Mouse (Mus musculus) cerebellum, adult 9-10 months (tissue): ENCODE data around the gene Arhgef3.

Experiments
- DNase-seq: peaks from one replicate; pipeline ENCODE4 v3.0.0; 2022

Arhgef3 gene

DNA sequence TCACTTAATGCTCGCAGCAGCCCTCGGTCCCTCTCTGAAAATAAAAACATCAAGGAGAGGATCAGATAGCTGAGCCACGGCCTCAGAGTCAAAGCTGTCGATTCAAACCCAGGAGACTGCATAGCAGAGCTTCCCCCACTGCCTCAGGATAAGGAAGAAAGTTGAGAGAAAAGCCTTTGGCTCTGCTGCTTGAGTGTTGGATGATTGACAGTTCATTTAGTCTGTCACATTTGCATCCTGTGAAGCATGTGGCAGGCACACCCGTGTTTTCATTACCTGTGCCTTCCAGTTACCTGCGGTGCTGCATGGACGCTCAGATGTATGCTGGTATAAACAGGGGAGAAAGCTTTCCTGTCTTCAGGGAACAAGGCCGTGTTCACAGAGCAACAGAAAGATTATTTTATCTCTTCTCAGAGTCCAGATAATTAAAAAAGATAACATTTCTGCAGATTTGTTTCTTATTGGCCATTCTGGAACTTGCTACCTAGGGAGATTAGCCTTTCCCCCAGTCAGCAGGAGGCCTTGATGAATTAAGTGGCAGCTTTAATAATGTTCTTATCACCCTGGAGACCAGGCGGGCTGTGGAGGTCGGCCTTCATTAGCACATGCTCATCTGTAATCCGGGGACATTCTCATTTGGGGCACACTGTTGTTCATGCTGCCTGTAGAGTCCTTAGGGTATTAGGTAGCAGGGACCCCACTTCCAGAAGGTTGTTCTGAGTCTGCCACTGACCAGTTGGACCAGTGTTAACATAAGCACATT is 157.6 kb downstream of the Arhgef3 start:
- no peak for DNase-seq

DNA sequence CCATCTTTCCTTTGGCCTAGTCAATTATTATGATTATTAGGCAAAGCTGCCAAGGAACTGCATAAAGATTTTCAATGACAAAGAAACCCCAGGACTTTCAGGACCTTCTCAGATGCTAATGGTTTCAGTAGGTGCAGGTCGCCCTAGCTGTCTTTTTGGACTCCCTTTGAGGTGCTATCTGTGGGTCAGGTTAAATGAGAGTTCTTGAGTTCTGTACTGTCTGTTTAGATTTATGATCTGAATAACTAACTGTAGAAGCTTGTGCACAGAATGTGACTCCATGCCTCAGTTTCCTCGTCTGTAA is 158.1 kb downstream of the Arhgef3 start:
- no peak for DNase-seq

DNA sequence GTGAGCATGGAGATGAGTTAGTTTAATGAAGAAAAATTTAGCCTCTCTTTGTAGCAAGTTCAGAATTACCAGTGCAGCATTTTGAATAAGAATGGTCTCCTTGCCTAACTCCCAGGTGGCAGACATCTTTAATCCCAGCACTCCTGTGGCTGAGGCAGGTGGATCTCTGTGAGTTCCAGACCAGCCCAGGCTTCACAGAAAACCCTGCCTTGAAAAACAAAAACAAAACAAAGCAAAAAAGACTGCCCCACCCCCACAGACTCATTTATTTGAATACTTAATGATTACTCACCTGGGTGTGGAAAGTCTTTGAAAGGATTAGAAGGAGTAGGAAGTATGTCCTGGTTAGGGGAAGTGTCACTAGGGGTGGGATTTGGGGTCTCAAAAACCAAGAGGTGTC is 158.5 kb downstream of the Arhgef3 start:
- no peak for DNase-seq

DNA sequence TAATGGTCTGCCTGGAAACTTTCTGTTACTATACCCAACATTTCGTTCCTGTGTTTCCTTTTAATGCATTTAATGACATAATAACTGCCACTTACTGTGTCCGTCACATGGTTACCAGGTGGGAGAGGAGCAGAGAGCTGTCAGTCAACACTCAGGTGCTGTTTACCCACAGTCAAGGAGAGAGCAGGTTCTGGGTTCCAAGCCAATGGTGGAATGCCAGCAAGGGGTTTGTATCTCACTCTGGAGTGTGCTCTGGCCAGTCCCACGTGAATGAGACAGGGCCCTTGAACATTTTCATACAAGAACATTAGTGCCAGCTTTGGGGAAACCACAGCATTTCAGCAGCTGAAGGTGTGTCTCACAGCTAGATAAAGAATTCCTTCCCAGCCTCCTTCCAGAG is 162.6 kb downstream of the Arhgef3 start:
- no peak for DNase-seq

DNA sequence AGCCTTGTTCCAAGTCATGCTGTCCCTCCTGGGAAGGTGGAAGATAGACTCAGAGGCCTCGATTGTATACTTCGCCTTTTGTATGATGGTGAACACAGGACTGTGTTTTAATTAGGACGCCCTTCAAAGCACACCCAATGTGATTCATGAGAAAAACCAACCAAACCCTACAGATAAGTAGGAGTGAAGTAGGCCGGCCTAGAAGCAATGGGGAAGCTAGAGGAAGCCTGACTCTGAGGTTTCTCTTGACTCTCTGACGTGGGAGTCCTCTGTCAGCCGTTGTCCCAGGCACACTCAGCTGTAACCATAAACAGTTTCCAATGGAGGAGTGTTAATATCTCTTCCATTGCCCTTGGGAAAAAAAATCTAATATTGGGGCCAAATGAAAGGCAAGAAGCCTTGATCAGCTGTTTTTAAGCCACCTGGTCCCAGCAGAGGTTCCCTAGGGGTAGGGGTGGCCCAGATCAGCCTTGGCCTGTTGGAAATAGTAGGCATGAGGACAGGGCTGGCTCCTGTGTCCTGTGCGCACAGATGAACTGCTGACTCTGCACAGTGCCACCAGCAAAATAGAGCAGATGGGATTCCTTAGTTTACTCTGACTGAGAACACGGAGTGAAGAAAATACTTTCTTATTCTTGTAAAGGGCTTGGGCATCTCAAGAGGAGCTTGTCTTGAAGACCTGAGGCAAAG is 165.6 kb downstream of the Arhgef3 start:
- peak; percentile 61 for DNase-seq

DNA sequence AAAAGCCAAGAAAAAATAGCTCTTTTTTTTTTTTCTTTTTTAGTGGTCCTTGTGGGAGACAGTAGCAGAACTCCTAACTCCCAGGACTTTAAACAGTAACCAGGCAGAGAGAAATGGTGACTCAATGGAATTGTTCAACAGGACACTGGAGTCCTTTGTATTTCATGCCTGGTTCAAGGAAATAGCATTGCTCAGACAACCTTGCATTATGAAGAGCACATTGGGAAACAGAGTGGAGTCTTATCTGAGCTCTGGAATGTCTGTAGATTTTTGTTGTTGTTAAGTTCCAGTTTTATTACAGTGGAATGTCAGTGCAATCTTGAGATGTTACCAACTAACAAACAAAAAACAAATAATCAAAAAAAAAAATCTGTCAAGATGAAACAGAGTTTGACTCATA is 169.3 kb downstream of the Arhgef3 start:
- no peak for DNase-seq

DNA sequence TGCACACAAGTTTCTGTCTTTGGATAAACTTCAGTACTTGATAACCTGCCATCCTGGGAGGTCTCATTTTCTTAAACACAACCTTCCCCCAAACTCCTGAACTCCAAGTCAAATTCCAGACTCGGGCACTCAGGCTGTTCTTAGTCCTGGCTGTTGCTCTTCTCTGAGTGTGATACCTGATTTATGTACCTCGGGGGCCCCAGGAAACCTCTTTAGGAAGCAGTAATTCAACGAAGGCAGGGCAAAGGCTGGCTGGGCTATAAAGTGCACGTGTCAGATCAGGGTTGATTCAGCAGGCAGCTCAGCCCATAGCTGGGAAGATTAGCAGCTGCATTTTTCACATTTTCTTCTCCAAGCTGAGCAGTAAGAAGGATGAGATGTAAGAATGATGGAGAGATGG is 171.5 kb downstream of the Arhgef3 start:
- no peak for DNase-seq

DNA sequence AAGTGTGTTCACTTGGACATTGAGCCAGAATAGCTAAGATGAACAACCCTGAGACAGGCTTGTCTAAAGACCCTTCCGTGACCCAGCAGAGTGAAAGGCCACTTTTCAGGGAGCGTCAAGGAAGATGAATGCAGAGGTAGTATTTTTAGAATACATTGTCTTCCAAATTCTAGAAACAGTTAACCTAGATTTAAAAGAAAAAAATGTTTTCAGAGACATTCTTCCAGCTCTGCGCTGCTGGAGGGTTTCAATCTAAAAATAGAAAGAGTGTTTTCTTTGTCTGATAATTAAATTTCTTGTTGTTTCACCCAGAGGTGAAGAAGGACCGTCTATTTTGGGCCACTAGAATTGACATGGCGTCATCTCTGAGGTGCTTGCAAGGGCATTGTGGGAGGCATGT is 174.4 kb downstream of the Arhgef3 start:
- no peak for DNase-seq

DNA sequence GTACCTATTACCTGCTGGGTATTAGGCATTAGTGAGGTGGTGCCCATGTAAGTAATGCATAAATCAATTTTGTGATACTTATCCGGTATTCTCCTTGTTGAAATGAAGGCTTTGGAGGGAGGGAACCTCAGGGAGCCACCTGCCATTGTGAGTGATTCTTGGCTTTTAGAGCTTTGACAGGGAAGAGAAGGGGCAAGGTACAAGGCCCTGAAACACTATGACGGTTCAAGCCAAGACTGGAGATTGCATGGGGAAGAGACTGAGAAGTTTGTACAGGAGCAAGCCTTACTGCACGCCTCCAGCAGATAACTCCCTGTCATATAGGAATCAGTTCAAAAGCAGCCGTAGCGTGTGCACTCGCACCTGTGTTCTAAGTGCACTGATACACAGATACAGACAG is 177.4 kb downstream of the Arhgef3 start:
- no peak for DNase-seq

DNA sequence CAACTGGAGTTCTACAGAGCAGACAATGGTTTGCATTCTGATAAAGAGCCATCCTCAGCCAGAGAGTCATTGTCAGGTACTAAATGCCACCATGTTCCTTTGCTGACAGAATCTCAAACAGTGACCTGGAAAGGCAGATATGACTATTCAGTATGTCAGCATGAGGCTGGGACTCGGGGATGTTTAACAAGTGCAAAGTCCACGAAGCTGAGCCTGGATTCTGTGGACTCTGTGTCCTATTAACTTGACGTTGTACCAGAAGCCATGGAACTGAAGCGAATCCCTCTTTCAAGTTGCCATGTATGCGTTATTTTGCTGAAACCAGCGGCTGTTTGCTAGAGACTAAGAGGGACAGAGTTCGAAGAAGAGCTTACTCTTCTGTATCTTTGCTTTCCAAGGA is 181.1 kb downstream of the Arhgef3 start:
- DNase-seq: no peak

DNA sequence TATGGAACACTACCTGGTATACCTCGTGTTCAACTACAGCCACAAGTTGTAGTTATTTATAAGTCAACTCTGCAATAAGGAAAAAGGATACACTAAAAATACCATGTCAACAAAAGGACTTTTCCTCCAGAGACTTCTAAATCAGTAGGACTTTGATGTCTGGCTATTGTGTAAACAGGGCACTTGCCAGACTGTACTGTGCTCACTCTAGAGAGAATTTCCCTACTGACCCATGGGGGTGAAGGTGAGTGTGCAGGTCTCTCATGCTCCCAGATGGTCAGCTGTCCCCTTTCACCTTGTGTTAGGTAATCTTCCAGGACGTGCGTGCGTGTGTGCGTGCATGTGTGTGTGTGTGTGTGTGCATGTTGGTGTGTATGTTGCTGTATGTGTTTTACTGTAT is 182.3 kb downstream of the Arhgef3 start:
- DNase-seq: no peak

DNA sequence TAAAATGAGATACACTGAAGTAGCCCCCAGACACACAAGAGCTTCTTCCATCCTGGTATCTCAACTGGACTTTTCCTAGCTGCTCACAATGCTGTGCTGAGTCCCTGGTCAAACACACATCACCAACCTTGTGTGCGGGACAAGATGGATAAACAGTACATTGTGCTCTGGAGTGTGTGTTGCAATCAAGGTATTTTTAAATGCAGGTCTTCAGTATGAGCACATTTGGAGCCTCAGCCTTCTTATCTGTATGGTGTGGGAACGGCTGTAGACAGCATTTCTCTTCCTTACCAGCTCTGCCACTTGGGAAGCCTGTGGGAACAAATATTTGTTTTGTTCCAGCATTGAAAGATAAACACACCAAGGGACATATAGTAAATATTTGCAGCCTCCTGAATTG is 184.2 kb downstream of the Arhgef3 start:
- DNase-seq: no peak

DNA sequence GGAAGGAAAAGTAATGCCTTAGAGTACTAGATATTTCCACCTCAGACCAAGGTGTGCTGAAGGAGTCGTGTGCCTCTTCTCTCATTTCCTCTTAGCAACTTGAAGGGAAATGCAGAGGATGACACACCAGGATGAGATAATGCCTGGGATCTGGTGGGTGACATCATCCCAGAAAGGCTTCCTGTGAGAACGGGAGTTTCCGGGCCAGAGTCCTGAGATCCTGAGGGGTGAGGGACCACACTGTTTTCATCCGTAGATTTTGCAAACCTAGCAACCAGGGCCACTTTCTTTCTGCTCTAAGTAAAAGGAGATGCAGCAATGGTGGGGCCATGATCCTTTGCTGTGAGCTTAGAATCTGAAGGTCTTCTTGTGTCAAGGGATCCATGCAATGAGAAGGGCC is 185.0 kb downstream of the Arhgef3 start:
- DNase-seq: no peak

DNA sequence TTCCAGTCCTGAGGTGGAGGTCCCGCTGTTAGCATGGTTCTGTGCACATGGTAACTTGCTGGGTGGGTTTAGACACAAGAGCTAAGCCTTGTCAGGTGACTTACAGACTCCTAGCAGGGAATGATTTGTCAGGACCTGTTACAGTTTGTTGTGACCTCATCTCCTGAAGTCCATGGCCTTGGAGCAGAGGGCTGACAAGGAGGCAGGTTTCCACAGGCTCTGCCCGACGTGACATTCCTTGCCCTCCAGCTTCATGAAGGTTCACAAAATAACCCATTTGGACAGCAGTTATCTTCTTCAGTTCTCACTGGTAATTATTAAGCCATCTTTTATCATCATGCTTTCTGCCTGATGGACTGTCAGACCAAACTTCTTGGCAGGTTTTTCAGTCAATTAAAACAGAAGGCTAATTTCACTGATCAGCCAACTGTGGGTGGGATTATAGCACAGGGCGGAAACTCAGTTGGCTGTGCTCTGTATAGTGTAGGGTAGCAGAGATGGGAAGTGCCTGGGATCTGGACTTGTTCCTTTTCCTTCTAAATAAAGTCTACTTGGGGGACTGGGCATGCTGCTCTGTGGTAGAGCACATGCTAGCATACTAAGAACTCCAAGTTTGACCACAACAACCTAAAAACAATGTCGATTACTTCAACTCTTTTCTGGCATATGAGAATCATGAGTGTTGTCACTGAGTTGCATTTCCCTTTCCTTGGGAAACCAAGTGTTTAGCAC is 187.2 kb downstream of the Arhgef3 start:
- no peak for DNase-seq

DNA sequence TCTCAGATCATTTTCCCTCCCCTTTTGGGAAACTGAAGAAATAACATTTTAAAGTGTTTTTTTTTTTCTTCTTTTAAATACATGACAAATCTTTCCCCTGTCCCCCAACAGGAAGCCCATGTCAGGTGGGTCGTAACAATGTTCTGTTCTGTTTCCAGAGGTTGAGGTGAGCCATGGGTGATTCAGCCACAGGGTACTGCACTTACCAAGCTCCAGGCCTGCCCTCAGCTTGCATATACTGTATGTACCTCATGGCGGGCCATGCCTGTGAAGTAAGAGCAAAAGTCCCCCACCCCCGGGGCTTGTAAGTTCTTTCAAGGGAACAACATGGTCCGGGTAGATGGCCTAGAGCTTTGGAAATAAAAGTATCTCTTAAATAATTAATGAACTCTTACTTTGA is 188.6 kb downstream of the Arhgef3 start:
- DNase-seq: no peak

DNA sequence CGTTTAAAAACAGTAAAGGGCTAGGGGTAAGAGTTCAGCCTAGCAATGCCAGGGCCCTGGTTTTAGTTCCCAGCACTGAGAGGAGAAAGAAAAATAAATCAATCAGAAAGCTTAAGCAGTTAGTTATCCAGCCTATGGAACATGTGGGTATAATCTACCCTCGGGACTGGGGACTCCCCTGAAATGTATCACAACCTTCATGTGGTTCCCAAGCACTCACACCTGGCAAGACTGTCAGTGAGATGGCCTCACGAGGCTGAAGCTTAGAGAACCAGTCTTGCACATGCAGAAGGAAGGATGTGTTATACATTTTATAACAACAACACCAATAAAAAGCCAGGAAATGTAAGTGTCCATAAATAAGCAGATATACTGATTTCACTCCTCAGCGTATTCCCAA is 189.7 kb downstream of the Arhgef3 start:
- DNase-seq: no peak

DNA sequence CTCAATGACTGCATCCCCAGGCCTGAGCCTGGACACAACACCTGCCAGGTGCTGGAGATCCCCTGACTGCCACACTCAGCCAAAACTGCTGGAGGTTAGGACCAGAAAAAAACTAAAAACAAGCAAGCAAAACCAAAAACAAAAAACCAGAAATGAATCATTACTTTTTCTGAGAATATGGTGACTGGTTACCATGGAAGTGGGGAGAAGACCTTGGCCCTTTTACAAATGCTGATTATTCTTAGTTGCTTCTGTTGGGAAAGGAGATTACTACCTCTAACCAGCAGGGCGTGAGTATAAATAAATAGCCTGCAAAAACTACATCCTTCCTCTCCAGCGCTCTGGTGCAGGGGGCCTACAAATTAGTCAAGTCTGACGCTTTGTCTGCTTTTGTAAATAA is 194.1 kb downstream of the Arhgef3 start:
- DNase-seq: no peak

DNA sequence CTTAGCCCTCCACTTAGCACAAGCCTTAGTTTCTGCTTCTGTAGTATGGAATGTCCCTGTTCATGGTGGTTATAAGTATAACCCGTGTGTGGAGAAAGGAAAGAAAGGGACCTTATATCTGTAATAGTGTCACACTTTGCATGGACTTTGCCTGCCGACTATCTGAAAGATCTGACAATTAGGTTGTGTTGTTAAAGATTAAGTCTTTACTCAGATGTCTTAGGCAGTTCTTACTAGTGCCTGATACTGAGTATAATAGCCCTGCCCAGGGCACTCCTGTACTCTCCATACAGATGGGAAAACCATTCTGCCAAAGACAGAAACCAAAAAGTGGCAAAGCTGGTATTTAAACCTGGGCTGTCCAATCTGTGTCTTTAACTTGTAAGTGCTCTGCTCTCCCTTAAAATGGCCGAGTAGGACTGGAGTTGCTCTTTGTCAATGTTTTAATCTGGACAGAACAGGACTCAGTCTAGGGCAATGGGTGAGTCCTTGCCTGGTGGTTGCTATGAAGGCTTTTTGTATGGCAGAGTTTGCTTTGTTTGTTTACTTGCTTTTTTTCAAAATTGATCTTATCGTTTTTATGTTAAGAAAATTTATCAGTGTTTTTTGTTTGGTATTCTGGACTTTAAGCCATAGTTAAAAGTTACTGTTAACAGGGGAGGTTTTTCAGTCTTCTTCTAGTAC is 196.0 kb downstream of the Arhgef3 start:
- no peak for DNase-seq

DNA sequence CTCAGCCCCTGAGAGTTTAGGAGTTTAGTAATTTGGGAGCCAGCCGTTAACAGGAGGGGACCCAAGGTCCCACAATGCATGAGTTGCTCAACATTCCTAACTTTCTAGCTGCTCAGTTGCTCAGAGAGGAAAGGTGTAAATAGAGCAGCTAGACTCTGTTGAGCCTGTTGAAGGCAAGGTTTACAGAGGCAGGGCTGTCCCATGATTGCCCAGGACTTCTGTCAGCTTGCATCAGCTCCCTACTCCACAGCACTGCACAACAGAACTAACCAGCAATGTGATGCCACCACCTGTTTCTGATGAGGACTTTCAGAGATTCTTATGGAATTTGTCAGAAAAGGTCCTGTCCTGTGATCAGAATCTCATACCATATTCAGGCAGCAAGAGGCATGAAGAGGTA is 197.7 kb downstream of the Arhgef3 start:
- no peak for DNase-seq

DNA sequence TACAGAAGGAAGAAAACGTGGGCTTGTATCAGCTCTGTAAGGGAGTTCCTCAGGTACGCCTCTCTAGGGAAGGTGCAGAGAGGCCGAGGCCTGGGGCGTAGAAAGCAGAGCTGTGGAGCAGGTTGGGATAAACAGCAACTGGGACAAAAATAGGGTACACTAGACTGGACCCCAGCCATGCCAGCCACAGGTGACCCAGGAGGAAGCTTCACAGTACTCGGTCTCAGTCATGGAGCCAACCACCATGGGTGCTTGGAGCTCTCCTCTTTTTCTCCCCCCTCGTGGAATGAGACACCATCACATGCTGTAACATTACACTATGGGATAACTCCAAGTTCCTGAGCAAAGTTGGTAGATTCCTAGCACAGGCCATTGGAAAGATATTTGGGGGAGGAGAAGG is 201.0 kb downstream of the Arhgef3 start:
- no peak for DNase-seq

DNA sequence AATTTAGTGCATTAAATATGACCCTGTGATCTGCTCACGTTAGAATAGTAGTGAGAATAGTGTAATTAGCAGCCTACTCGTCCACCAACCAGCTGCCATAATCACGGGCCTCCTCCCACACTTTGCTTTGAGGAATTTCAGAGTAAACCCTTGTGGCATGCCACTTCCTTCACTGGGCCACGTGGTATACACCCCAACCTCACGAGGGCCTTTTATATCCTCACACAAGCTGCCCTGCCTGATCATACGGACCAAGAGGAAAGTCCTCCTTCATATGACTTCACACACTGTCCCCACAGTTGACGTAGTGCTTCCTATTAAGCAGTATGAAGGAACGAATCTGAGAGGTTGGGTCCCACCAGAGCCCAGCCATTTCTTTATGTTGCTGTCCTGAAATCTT is 202.4 kb downstream of the Arhgef3 start:
- no peak for DNase-seq

DNA sequence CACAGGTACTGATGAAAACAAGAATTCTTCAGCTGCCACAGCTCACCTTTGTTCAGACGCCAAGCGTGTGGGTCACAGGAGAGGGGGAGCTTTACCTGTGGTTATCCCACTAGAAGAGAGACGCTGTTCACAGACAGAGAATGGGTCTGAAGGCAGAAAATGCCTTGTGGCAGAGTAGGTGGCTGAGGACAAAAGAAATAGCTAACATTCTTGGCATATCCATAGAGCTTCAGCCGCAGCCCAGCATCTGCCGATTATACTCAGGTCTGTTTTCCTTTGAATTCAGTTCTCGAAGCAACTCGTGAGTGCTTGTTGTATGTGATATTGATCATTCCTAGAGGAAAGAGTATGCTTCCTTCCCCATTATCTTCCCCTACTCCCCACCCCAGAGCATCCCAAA is 204.7 kb downstream of the Arhgef3 start:
- DNase-seq: no peak

DNA sequence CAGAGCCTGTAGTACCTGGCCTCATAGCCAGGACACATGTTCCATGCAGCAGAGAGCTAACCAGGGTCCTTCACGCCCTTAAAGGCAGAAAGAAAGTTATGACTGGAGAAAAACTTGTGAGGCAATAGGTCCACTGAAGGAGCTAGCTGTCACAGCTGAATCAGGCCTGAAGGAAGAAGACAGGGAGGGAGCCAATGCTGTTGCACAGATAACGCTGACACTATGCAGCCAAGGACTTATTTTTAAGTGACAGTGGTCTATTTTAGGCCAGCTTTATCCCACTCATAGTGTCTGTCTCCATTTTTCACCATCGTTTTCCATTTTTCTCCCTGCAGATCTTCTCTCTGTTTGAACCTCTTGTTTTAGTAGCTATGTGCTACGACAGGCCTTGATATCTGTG is 207.3 kb downstream of the Arhgef3 start:
- no peak for DNase-seq

DNA sequence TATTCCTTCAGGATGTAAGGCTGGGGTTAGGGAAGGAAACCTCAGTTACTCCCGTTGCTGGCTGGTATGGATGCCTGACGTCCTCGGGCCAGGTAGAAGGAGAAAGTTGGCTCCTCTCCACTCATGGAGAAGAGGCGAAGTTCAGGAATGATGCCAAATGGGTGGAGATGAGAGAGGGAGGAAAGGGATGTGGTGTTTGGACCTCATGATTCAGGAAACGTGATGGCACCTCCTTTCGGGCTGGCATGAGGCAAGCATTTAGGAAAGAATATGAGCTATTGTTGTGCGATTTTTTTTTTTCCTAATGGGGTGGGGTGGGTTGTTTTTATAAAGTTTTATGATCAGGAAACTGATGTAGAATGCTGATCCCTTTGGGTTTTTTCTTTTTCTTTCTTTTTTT is 210.0 kb downstream of the Arhgef3 start:
- no peak for DNase-seq
